Mouse (Mus musculus) hindbrain, embryonic 11.5 days (tissue): Measurements from ENCODE around the gene Gm42417. TPM values are rescaled to one million over a fixed set of nuclear protein-coding genes. Genes with fewer than 3 reads are reported as not detected.

Experiments
- ATAC-seq: fragments of 200-750 bp; cut with Nextera tagmentation; 2 replicates; pipeline ENCODE4 v1.8.0; 2017; ENCODE audit warnings: mild to moderate bottlenecking, moderate TSS enrichment, moderate library complexity; ENCODE audit not compliant: low FRiP score
- DNase-seq: peaks from one replicate; pipeline ENCODE4 v3.0.0-alpha.2; 2015; ENCODE audit warnings: low spot score
- H3K27ac ChIP-seq: fragments of 300-500 bp; sonication (generic); 2 replicates; pipeline ENCODE4 v1.5.1; 2014; ENCODE audit warnings: mild to moderate bottlenecking, low read depth, low read length
- H3K27me3 ChIP-seq: fragments of 300-500 bp; sonication (generic); 2 replicates; pipeline ENCODE4 v1.6.1; 2014; ENCODE audit warnings: mild to moderate bottlenecking, low read length, moderate library complexity, mixed read lengths; ENCODE audit not compliant: control insufficient read depth, insufficient read depth
- H3K36me3 ChIP-seq: fragments of 300-500 bp; sonication (generic); 2 replicates; pipeline ENCODE4 v1.6.1; 2014; ENCODE audit warnings: mild to moderate bottlenecking, low read length, moderate library complexity, mixed read lengths; ENCODE audit not compliant: control insufficient read depth, insufficient read depth
- H3K4me1 ChIP-seq: fragments of 300-500 bp; sonication (generic); replicated peaks from 2 replicates; pipeline ENCODE4 v1.6.1; 2014; ENCODE audit warnings: low read length, mixed read lengths; ENCODE audit not compliant: control insufficient read depth, insufficient read depth
- H3K4me2 ChIP-seq: fragments of 300-500 bp; sonication (generic); replicated peaks from 2 replicates; pipeline ENCODE4 v1.6.1; 2014; ENCODE audit warnings: mild to moderate bottlenecking, low read depth, low read length
- H3K4me3 ChIP-seq: fragments of 300-500 bp; sonication (generic); 2 replicates; pipeline ENCODE4 v1.5.1; 2014; ENCODE audit warnings: low read depth, low read length
- H3K9ac ChIP-seq: fragments of 300-500 bp; sonication (generic); 2 replicates; pipeline ENCODE4 v1.6.1; 2014; ENCODE audit warnings: low read depth, low read length
- H3K9me3 ChIP-seq: fragments of 300-500 bp; sonication (generic); 2 replicates; pipeline ENCODE4 v1.6.1; 2016; ENCODE audit warnings: low read length; ENCODE audit not compliant: control insufficient read depth
- WGBS: fragments of 180-500 bp; shearing (Covaris S2); extraction: QIAGEN DNeasy Blood & Tissue Kit; methylation state at CpG from one replicate; pipeline ENCODE4 v1.1.7; 2014; 5-methylcytosine and 5-hydroxymethylcytosine counted together
- polyA plus RNA-seq: library from polyadenylated mRNA; unstranded; fragments of >200 nt; fragmentation: Nextera tagmentation; extraction: Ambion mirVana; gene quantifications from 2 replicates; pipeline ENCODE4 v1.2.1, GENCODE M21; 2014

Gene Gm42417
- polyA plus RNA-seq, 1 experiment from 2014 or later = not detected

- Histone ChIP-seq H3K9ac (no peak overlapping the region), H3K36me3 (0 out of 2 replicates have a peak, but pooled peaks cover 7% of the 10 kb centered on the region), H3K27ac (no peak overlapping the region), H3K4me2 (no peak overlapping the region), H3K27me3 (no peaks in the 10 kb centered on the region), H3K4me1 (no peaks in the 10 kb centered on the region), H3K4me3 (no peak overlapping the region), H3K9me3 (no peaks in the 10 kb centered on the region)
- DNase-seq (no peak), ATAC-seq (no peak)
- WGBS = 90% methylated on average over 12 of the region's 12 CpGs
These were observed 13.5 kb downstream of the Gm42417 start for GRCm38 (mm10) chr1:36525774-36526173.

- ATAC-seq (no peak), DNase-seq (no peak)
- no peaks in the 10 kb centered on the region for H3K27me3 ChIP-seq
- no peak overlapping the region for H3K4me3 ChIP-seq
- WGBS = 97% methylated on average over 5 of the region's 5 CpGs
- no peaks in the 10 kb centered on the region for H3K9me3 ChIP-seq
- H3K4me2 ChIP-seq = no peak overlapping the region
- H3K4me1 ChIP-seq = no peaks in the 10 kb centered on the region
- no peak overlapping the region for H3K27ac ChIP-seq
- H3K36me3 ChIP-seq = peaks cover 9% of the 10 kb centered on the region; the same call in 1 of the 2 replicates
- no peak overlapping the region for H3K9ac ChIP-seq
These were observed 15.2 kb downstream of the Gm42417 start for GRCm38 (mm10) chr1:36524058-36524457.

GRCm38 (mm10) chr1:36523332-36524013 lies 15.8 kb downstream of the Gm42417 start:
- no peak for DNase-seq
- peaks cover 9% of the 10 kb centered on the region; the same call in 1 of the 2 replicates for H3K36me3 ChIP-seq
- WGBS = 87% methylated on average over 9 of the region's 9 CpGs
- H3K27ac ChIP-seq = no peak overlapping the region
- no peak overlapping the region for H3K9ac ChIP-seq
- ATAC-seq = no peak
- H3K4me2 ChIP-seq = no peak overlapping the region
- H3K27me3 ChIP-seq = no peaks in the 10 kb centered on the region
- no peaks in the 10 kb centered on the region for H3K4me1 ChIP-seq
- no peaks in the 10 kb centered on the region for H3K9me3 ChIP-seq
- no peak overlapping the region for H3K4me3 ChIP-seq

GRCm38 (mm10) chr1:36522210-36522609 lies 17.0 kb downstream of the Gm42417 start:
- Histone ChIP-seq H3K36me3 (peaks cover 9% of the 10 kb centered on the region; the same call in 1 of the 2 replicates), H3K4me2 (no peak overlapping the region), H3K9ac (no peak overlapping the region), H3K27ac (no peak overlapping the region), H3K4me3 (no peak overlapping the region), H3K9me3 (no peaks in the 10 kb centered on the region), H3K4me1 (no peaks in the 10 kb centered on the region), H3K27me3 (no peaks in the 10 kb centered on the region)
- DNase-seq (no peak), ATAC-seq (no peak)
- WGBS = 90% methylated on average over 7 of the region's 7 CpGs

- WGBS = 82% methylated on average over 11 of the region's 11 CpGs
These were observed 19.6 kb downstream of the Gm42417 start for GRCm38 (mm10) chr1:36519626-36520025.

GRCm38 (mm10) chr1:36518259-36518658 lies 21.0 kb downstream of the Gm42417 start:
- H3K27me3 ChIP-seq = no peaks in the 10 kb centered on the region
- H3K4me1 ChIP-seq = 0 out of 2 replicates have a peak, but pooled peaks cover 2% of the 10 kb centered on the region
- no peak overlapping the region for H3K4me3 ChIP-seq
- no peak overlapping the region for H3K27ac ChIP-seq
- H3K36me3 ChIP-seq = peaks cover 7% of the 10 kb centered on the region; the same call in 1 of the 2 replicates
- no peaks in the 10 kb centered on the region for H3K9me3 ChIP-seq
- H3K4me2 ChIP-seq = no peak overlapping the region
- no peak for ATAC-seq
- H3K9ac ChIP-seq = no peak overlapping the region
- 80% methylated on average over 3 of the region's 3 CpGs for WGBS
- no peak for DNase-seq

More at GRCm38 (mm10) chr1:36519626-36520025, 19.6 kb downstream of the Gm42417 start:
- no peak overlapping the region for H3K9ac ChIP-seq
- DNase-seq (no peak), ATAC-seq (no peak)
- H3K27ac ChIP-seq = no peak overlapping the region
- no peak overlapping the region for H3K4me2 ChIP-seq
- H3K36me3 ChIP-seq = peaks cover 7% of the 10 kb centered on the region; the same call in 1 of the 2 replicates
- 0 out of 2 replicates have a peak, but pooled peaks cover under 1% of the 10 kb centered on the region for H3K4me1 ChIP-seq
- H3K4me3 ChIP-seq = no peak overlapping the region
- no peaks in the 10 kb centered on the region for H3K9me3 ChIP-seq
- H3K27me3 ChIP-seq = no peaks in the 10 kb centered on the region

- 48% methylated on average over 2 of the region's 2 CpGs for WGBS
- DNase-seq (peak; percentile 63), ATAC-seq (no peak)
- no peak overlapping the region for H3K27ac ChIP-seq
- H3K27me3 ChIP-seq = no peaks in the 10 kb centered on the region
- H3K36me3 ChIP-seq = no peaks in the 10 kb centered on the region
- peak overlapping the region; percentile 89 for H3K4me2 ChIP-seq
- 0 out of 2 replicates have a peak, but pooled peaks cover 4% of the 10 kb centered on the region for H3K4me1 ChIP-seq
- H3K9me3 ChIP-seq = no peaks in the 10 kb centered on the region
- H3K9ac ChIP-seq = peak overlapping the region; percentile 92; the same call in 1 of the 2 replicates
- peak overlapping the region; percentile 88 for H3K4me3 ChIP-seq
These were observed 25.5 kb downstream of the Gm42417 start for GRCm38 (mm10) chr1:36513718-36514117.

- no peaks in the 10 kb centered on the region for H3K36me3 ChIP-seq
- WGBS = 0% methylated on average over 1 of the region's 1 CpGs
These were observed 25.9 kb downstream of the Gm42417 start for GRCm38 (mm10) chr1:36513310-36513709.

GRCm38 (mm10) chr1:36512966-36513280 lies 26.3 kb downstream of the Gm42417 start:
- WGBS = under 1% methylated on average over 16 of the region's 16 CpGs
- Histone ChIP-seq H3K9me3 (no peaks in the 10 kb centered on the region), H3K9ac (peak overlapping the region; percentile 92), H3K27ac (peak overlapping the region; percentile 98; the same call in 1 of the 2 replicates), H3K36me3 (no peaks in the 10 kb centered on the region), H3K4me2 (peak overlapping the region; percentile 89), H3K4me3 (peak overlapping the region; percentile 88), H3K4me1 (0 out of 2 replicates have a peak, but pooled peaks cover 4% of the 10 kb centered on the region), H3K27me3 (no peaks in the 10 kb centered on the region)
- DNase-seq = no peak
- ATAC-seq = no peak

More at GRCm38 (mm10) chr1:36513310-36513709, 25.9 kb downstream of the Gm42417 start:
- Histone ChIP-seq H3K4me1 (0 out of 2 replicates have a peak, but pooled peaks cover 4% of the 10 kb centered on the region), H3K4me2 (peak overlapping the region; percentile 89), H3K4me3 (peak overlapping the region; percentile 88), H3K27ac (no peak overlapping the region), H3K9me3 (no peaks in the 10 kb centered on the region), H3K9ac (peak overlapping the region; percentile 92; the same call in 1 of the 2 replicates), H3K27me3 (no peaks in the 10 kb centered on the region)
- ATAC-seq (no peak), DNase-seq (peak; percentile 12)
